Mouse (Mus musculus) hindbrain, postnatal 0 days (tissue): ENCODE results near the gene Zp1. TPM values are rescaled to one million over a fixed set of nuclear protein-coding genes. Genes with fewer than 3 reads are reported as not detected.

Experiments
- ATAC-seq: fragments of 200-750 bp; cut with Nextera tagmentation; 2 replicates; pipeline ENCODE4 v1.8.0; 2017; ENCODE audit warnings: mild to moderate bottlenecking, moderate TSS enrichment, moderate library complexity
- DNase-seq: peaks from one replicate; pipeline ENCODE4 v3.0.0-alpha.2; 2015; ENCODE audit warnings: low spot score
- H3K27ac ChIP-seq: fragments of 300-500 bp; sonication (generic); 2 replicates; pipeline ENCODE4 v1.5.1; 2014; ENCODE audit warnings: mild to moderate bottlenecking
- H3K27me3 ChIP-seq: fragments of 300-500 bp; sonication (generic); 2 replicates; pipeline ENCODE4 v1.6.1; 2014; ENCODE audit warnings: low read length, mixed read lengths; ENCODE audit not compliant: insufficient read depth
- H3K36me3 ChIP-seq: fragments of 300-500 bp; sonication (generic); 2 replicates; pipeline ENCODE4 v1.6.1; 2014; ENCODE audit warnings: low read length, mixed read lengths; ENCODE audit not compliant: insufficient read depth
- H3K4me1 ChIP-seq: fragments of 300-500 bp; sonication (generic); 2 replicates; pipeline ENCODE4 v1.6.1; 2014; ENCODE audit warnings: antibody characterized with exemption, low read length, mixed read lengths; ENCODE audit not compliant: insufficient read depth
- H3K4me2 ChIP-seq: fragments of 300-500 bp; sonication (generic); 2 replicates; pipeline ENCODE4 v1.6.1; 2014; ENCODE audit warnings: low read depth, mild to moderate bottlenecking, low read length, moderate library complexity, mixed read lengths
- H3K4me3 ChIP-seq: fragments of 300-500 bp; sonication (generic); 2 replicates; pipeline ENCODE4 v1.5.1; 2014; ENCODE audit warnings: low read length
- H3K9ac ChIP-seq: fragments of 300-500 bp; sonication (generic); replicated peaks from 2 replicates; pipeline ENCODE4 v1.6.1; 2014; ENCODE audit warnings: mild to moderate bottlenecking, low read length, moderate library complexity, mixed read lengths
- H3K9me3 ChIP-seq: fragments of 300-500 bp; sonication (generic); 2 replicates; pipeline ENCODE4 v1.6.1; 2016; ENCODE audit warnings: low read length, mixed read lengths
- CTCF ChIP-seq: IDR thresholded peaks from 2 replicates; pipeline ENCODE4 v1.5.1; 2016; ENCODE audit warnings: antibody characterized with exemption, control low read depth, low read depth
- WGBS: fragments of 180-500 bp; shearing (Covaris S2); extraction: QIAGEN DNeasy Blood & Tissue Kit; methylation state at CpG from one replicate; pipeline ENCODE4 v1.1.7; 2014; 5-methylcytosine and 5-hydroxymethylcytosine counted together
- polyA plus RNA-seq: library from polyadenylated mRNA; unstranded; fragments of >200 nt; fragmentation: Nextera tagmentation; extraction: Ambion mirVana; gene quantifications from 2 replicates; pipeline ENCODE4 v1.2.1, GENCODE M21; 2015
- total RNA-seq: library from RNA; depleted of rRNA; stranded (reverse); fragments of >200 nt; gene quantifications from 2 replicates; pipeline ENCODE4 v1.2.3, GENCODE M21; 2014; rRNA removed

Gene Zp1
- total RNA-seq (1.2 TPM in 1 of 2 replicates, not detected in the other), polyA plus RNA-seq (0.50 and 0.60 TPM in 2 replicates)

- no peak within 1 kb of the TSS for H3K9ac ChIP-seq
- no peaks in the 10 kb centered on the region for H3K36me3 ChIP-seq
- no peak within 1 kb of the TSS for H3K4me3 ChIP-seq
- no peak within 1 kb of the TSS for H3K4me2 ChIP-seq
- no peak for TF ChIP-seq CTCF
- DNase-seq (no peak), ATAC-seq (no peak)
- H3K27ac ChIP-seq = no peak within 1 kb of the TSS
- 68% methylated on average over 2 of the region's 2 CpGs for WGBS
- H3K4me1 ChIP-seq = no peaks in the 10 kb centered on the region
- H3K27me3 ChIP-seq = no peaks in the 10 kb centered on the region
- no peaks in the 10 kb centered on the region for H3K9me3 ChIP-seq
Measured at GRCm38 (mm10) chr19:10920532-10920931, at the start of gene Zp1. Gene Zp1, minus strand, starts transcription at chr19:10920632.

GRCm38 (mm10) chr19:10968578-10968977 lies 48.1 kb upstream of the Zp1 start:
- H3K36me3 ChIP-seq = no peaks in the 10 kb centered on the region
- H3K27ac ChIP-seq = no peak overlapping the region
- no peaks in the 10 kb centered on the region for H3K4me1 ChIP-seq
- WGBS = 90% methylated on average over 7 of the region's 7 CpGs
- H3K27me3 ChIP-seq = no peaks in the 10 kb centered on the region
- DNase-seq (no peak), ATAC-seq (no peak)
- 0 out of 2 replicates have a peak, but pooled peaks cover 3% of the 10 kb centered on the region for H3K9me3 ChIP-seq
- H3K4me3 ChIP-seq = no peak overlapping the region
- no peak for TF ChIP-seq CTCF
- H3K9ac ChIP-seq = no peak overlapping the region
- no peak overlapping the region for H3K4me2 ChIP-seq

DNA sequence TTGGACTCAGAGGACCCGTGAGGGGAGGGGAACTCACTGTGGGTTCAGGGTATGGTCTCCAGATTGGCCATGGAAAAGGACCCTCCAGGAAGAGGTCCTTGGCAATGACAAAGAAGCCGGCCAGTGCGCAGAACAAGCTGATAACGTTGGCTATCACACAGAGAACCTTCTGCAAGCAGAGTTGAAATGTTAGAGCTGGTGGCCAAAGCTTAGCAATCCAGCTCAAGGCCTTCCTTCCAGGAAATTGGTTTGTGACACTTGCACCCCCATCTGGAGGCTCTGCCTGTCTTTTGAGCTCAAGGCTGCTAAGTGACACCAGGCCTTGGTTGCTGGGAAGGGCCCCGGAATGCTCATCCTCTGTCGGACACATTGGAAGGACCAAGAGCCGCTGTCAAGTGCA lies 45.3 kb upstream of the Zp1 start:
- Histone ChIP-seq H3K9ac (no peak overlapping the region), H3K27ac (no peak overlapping the region), H3K9me3 (no peaks in the 10 kb centered on the region), H3K4me1 (no peaks in the 10 kb centered on the region), H3K36me3 (no peaks in the 10 kb centered on the region), H3K4me2 (no peak overlapping the region), H3K27me3 (no peaks in the 10 kb centered on the region), H3K4me3 (no peak overlapping the region)
- TF ChIP-seq CTCF = no peak
- 94% methylated on average over 7 of the region's 7 CpGs for WGBS
- ATAC-seq (no peak), DNase-seq (no peak)

GRCm38 (mm10) chr19:10959978-10960346 lies 39.5 kb upstream of the Zp1 start:
- ATAC-seq (no peak; the same call in 1 of the 2 replicates), DNase-seq (no peak)
- WGBS = 32% methylated on average over 12 of the region's 12 CpGs
- Histone ChIP-seq H3K4me2 (no peak overlapping the region), H3K4me3 (no peak overlapping the region), H3K36me3 (no peaks in the 10 kb centered on the region), H3K9ac (no peak overlapping the region), H3K4me1 (no peaks in the 10 kb centered on the region), H3K9me3 (no peaks in the 10 kb centered on the region), H3K27me3 (no peaks in the 10 kb centered on the region), H3K27ac (no peak overlapping the region)
- TF ChIP-seq CTCF = no peak

DNA sequence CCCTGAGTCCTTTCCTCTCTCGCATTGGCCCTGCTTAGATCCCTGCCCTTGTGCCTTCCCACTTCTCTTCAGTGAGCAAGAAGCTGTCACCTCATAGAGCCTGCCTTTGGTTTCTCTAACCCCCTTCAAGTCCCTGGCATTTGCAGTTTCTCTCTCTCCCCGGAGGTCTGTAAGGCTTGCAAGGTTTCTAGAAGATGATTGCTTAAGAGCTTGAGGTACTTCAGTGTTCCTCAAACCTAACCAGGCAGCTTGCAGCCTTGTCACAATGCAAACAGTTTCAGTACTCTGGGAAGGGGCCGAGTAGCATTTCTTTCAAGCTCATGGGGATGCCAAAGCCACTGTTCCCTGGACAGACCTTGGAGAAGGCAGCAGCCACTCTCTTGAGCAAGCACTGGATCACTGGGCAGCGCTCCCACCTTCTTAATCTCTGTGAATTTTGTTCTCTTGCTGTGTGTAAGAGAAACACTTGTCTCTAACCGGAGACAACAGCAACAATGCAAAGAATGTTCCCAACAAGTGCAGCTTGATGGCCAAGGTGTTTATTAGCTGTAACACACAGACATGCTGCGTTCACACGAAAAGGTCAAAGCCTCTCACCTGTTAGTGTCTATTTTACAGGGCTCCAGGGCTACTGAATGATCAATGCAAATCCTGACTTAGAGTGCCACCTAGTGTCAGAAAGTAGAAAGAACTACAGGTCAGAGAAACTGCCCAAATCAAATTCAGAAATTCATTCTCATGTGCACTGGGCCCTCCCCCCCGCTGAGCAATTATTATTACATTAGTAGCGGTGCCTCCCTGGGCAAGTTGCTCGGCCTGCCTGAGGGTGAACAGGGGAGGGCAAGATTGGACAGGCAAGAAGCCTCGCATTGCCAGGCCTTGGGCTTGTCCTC lies 38.9 kb upstream of the Zp1 start:
- peak; percentile 88 for TF ChIP-seq CTCF

GRCm38 (mm10) chr19:10952021-10952939 lies 31.8 kb upstream of the Zp1 start:
- no peaks in the 10 kb centered on the region for H3K36me3 ChIP-seq
- H3K4me1 ChIP-seq = peaks cover 12% of the 10 kb centered on the region; the same call in 1 of the 2 replicates
- no peak for TF ChIP-seq CTCF
- H3K4me2 ChIP-seq = 0 out of 2 replicates have a peak overlapping the region, but pooled peaks have one; percentile 5
- ATAC-seq (0 out of 2 replicates have a peak, but pooled peaks have one; percentile 16), DNase-seq (peak; percentile 30)
- no peak overlapping the region; the same call in 1 of the 2 replicates for H3K9ac ChIP-seq
- no peaks in the 10 kb centered on the region for H3K27me3 ChIP-seq
- H3K27ac ChIP-seq = peak overlapping the region; percentile 34; the same call in 1 of the 2 replicates
- WGBS = 40% methylated on average over 11 of the region's 11 CpGs
- H3K4me3 ChIP-seq = no peak overlapping the region
- H3K9me3 ChIP-seq = no peaks in the 10 kb centered on the region

More for the DNA sequence above, 38.9 kb upstream of the Zp1 start:
- Histone ChIP-seq H3K4me3 (no peak overlapping the region), H3K27ac (no peak overlapping the region), H3K36me3 (no peaks in the 10 kb centered on the region), H3K9ac (no peak overlapping the region), H3K4me1 (no peaks in the 10 kb centered on the region), H3K9me3 (no peaks in the 10 kb centered on the region), H3K4me2 (no peak overlapping the region), H3K27me3 (no peaks in the 10 kb centered on the region)
- 30% methylated on average over 11 of the region's 11 CpGs for WGBS
- ATAC-seq (peak; percentile 79), DNase-seq (peak; percentile 87)
